16 mouse cellular contexts compared by ENCODE assay signal in the genomic region with DNA sequence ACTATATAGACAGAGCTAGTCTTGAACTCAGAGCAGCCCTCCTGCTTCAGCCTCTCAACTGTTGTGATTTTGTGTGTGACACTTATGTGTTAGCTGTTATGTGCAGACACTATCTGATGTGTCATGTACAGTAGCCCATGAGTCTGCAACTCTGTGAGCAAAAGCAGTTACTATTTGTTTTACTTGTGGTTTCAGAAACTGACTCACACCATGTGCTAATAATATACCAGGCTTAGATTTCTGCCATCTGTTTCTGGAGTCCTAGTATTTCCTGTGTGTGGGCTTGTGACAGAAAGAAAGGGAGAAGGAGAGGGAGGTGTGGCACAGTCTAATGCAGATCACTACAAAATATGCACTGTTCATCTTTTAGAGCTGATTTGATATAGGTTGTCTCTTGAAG. TPM values are rescaled to one million over a fixed set of nuclear protein-coding genes. Genes with fewer than 3 reads are reported as not detected.
DNase-seq lines count a peak whose midpoint lies in the region; ATAC-seq and TF ChIP-seq lines count a peak whose summit lies in the region.
"Had no signal": no experiment of that assay in that cellular context is flagged by ENCODE, and none has a peak within 500 bp of the region (broad histone marks: within the 10 kb centered on the region; RNA-seq: fewer than 3 reads in every experiment).

No protein-coding gene starts in this region.

- H3K4me2 ChIP-seq in embryonic facial prominence, embryonic 15.5 days (replicated peaks): no peak overlapping the region
- H3K4me2 ChIP-seq: liver, embryonic 13.5 days; stomach, embryonic 15.5 days had no signal

- no peak for TF ChIP-seq POLR2A in MEL (IDR thresholded peaks at IDR 0.05; ENCODE audit: control insufficient read depth in 1 of 2, insufficient read depth in 1 of 2, low read depth in 1 of 2, low read length in 2 of 2, poor library complexity in 1 of 2)

- H3K9me3 ChIP-seq in MEL (replicated peaks; ENCODE audit: insufficient read depth, low read length): no peaks in the 10 kb centered on the region
- H3K9me3 ChIP-seq in embryonic facial prominence, embryonic 15.5 days (replicated peaks): no peaks in the 10 kb centered on the region
- H3K9me3 ChIP-seq in hindbrain, embryonic 10.5 days: no peaks in the 10 kb centered on the region
- H3K9me3 ChIP-seq: liver, embryonic 13.5 days; midbrain, embryonic 10.5 days; stomach, embryonic 15.5 days had no signal

- TF ChIP-seq CTCF in MEL (IDR thresholded peaks at IDR 0.05 in 2 of 3, conservative IDR thresholded peaks at IDR 0.05 in 1 of 3; ENCODE audit: control insufficient read depth in 1 of 3, insufficient read depth in 1 of 3, low read depth in 2 of 3, low read length in 3 of 3, poor library complexity in 1 of 3, severe bottlenecking in 1 of 3): no peak

- H3K27ac ChIP-seq in MEL (ENCODE audit: control insufficient read depth, low read depth, low read length) (no peak overlapping the region), macrophage (peak overlapping the region; percentile 58)
- no peak overlapping the region for H3K27ac ChIP-seq in embryonic facial prominence, embryonic 15.5 days (replicated peaks)
- no peak overlapping the region for H3K27ac ChIP-seq in hindbrain, embryonic 10.5 days
- H3K27ac ChIP-seq: liver, embryonic 13.5 days; midbrain, embryonic 10.5 days; stomach, embryonic 15.5 days had no signal

- H3K4me1 ChIP-seq in MEL (ENCODE audit: control insufficient read depth in 1 of 2, insufficient read depth in 2 of 2, low read length in 2 of 2): no peaks in the 10 kb centered on the region
- 0 out of 2 replicates have a peak, but pooled peaks cover 2% of the 10 kb centered on the region for H3K4me1 ChIP-seq in embryonic facial prominence, embryonic 15.5 days
- no peaks in the 10 kb centered on the region for H3K4me1 ChIP-seq in hindbrain, embryonic 10.5 days (replicated peaks)
- H3K4me1 ChIP-seq: liver, embryonic 13.5 days; midbrain, embryonic 10.5 days; stomach, embryonic 15.5 days had no signal

- peak; percentile 25 for DNase-seq in layer of hippocampus, adult 9-10 months (ENCODE audit: low spot score)
- no peak for DNase-seq in layer of hippocampus, postnatal 25 days (ENCODE audit: extremely low spot score in 1 of 2, low spot score in 1 of 2)
- DNase-seq in MEL (ENCODE audit: low read depth, low spot score): peak; percentile 36
- DNase-seq in hindbrain, embryonic 10.5 days (ENCODE audit: low spot score): no peak
- no peak for DNase-seq in kidney, adult 9 months
- DNase-seq: adrenal gland, postnatal 25 days; heart, postnatal 14 days; kidney, postnatal 14 days; liver, embryonic 13.5 days; lung, postnatal 10 days; thymus, postnatal 36 days had no signal

- H3K4me3 ChIP-seq in MEL (ENCODE audit: control insufficient read depth in 1 of 2, insufficient read depth in 1 of 2, low read depth in 2 of 2, low read length in 2 of 2) (no peak overlapping the region), macrophage (ENCODE audit: inconsistent target) (no peak overlapping the region)
- no peak overlapping the region for H3K4me3 ChIP-seq in embryonic facial prominence, embryonic 15.5 days (replicated peaks)
- H3K4me3 ChIP-seq in hindbrain, embryonic 10.5 days: no peak overlapping the region
- H3K4me3 ChIP-seq: liver, embryonic 13.5 days; midbrain, embryonic 10.5 days; stomach, embryonic 15.5 days had no signal

- H3K36me3 ChIP-seq in MEL (ENCODE audit: control insufficient read depth in 1 of 2, insufficient read depth in 2 of 2, low read length in 2 of 2): peaks cover 0 to 84% of the 10 kb centered on the region in 2 experiments; a peak in 3 of 4 replicates
- peaks cover 86% of the 10 kb centered on the region for H3K36me3 ChIP-seq in embryonic facial prominence, embryonic 15.5 days
- peaks cover 68% of the 10 kb centered on the region for H3K36me3 ChIP-seq in macrophage (ENCODE audit: inconsistent target)
- H3K36me3 ChIP-seq in hindbrain, embryonic 10.5 days: peaks cover 100% of the 10 kb centered on the region

- H3K27me3 ChIP-seq in MEL (ENCODE audit: control insufficient read depth in 1 of 2, insufficient read depth in 2 of 2, low read length in 2 of 2): no peaks in the 10 kb centered on the region
- no peaks in the 10 kb centered on the region for H3K27me3 ChIP-seq in embryonic facial prominence, embryonic 15.5 days
- H3K27me3 ChIP-seq in hindbrain, embryonic 10.5 days (ENCODE audit: insufficient read depth, poor library complexity, severe bottlenecking): no peaks in the 10 kb centered on the region
- H3K27me3 ChIP-seq: liver, embryonic 13.5 days; stomach, embryonic 15.5 days had no signal

- H3K79me2 ChIP-seq in MEL (ENCODE audit: control insufficient read depth, insufficient read depth, low read length, poor library complexity) (peaks cover 2% of the 10 kb centered on the region; the same call in 1 of the 2 replicates), macrophage (ENCODE audit: inconsistent target) (no peaks in the 10 kb centered on the region; the same call in 1 of the 2 replicates)

- TF ChIP-seq EP300 in MEL (IDR thresholded peaks at IDR 0.05; ENCODE audit: low read depth in 1 of 2, low read length in 2 of 2): no peak

- H3K9ac ChIP-seq in MEL (ENCODE audit: control insufficient read depth, low read depth, low read length, poor library complexity, severe bottlenecking): no peak overlapping the region
- no peak overlapping the region for H3K9ac ChIP-seq in embryonic facial prominence, embryonic 15.5 days
- H3K9ac ChIP-seq: liver, embryonic 13.5 days; stomach, embryonic 15.5 days had no signal

- TF ChIP-seq RAD21 in MEL (IDR thresholded peaks at IDR 0.05; ENCODE audit: low read depth, low read length): no peak

- 0 out of 2 replicates have a peak, but pooled peaks have one; percentile 51 for ATAC-seq in embryonic facial prominence, embryonic 15.5 days (ENCODE audit: insufficient number of reproducible peaks, low FRiP score, low TSS enrichment, low read depth)
- ATAC-seq in erythroid progenitor cell, adult 5-6 weeks (replicated peaks; ENCODE audit: low FRiP score, poor library complexity, severe bottlenecking): no peak

TF ChIP-seq in MEL, 35 proteins besides CTCF, POLR2A, EP300 and RAD21 (continues in another document):
- TF ChIP-seq POLR2AphosphoS2 (IDR thresholded peaks at IDR 0.05; ENCODE audit: low read length): no peak
- TF ChIP-seq ETS1 (IDR thresholded peaks at IDR 0.05; ENCODE audit: low read depth, low read length): no peak
- TF ChIP-seq SIN3A (IDR thresholded peaks at IDR 0.05; ENCODE audit: low read length): no peak
- TF ChIP-seq BHLHE40 (IDR thresholded peaks at IDR 0.05; ENCODE audit: borderline replicate concordance, low read depth, low read length): no peak
- no peak for TF ChIP-seq UBTF (IDR thresholded peaks at IDR 0.05; ENCODE audit: borderline replicate concordance, insufficient read depth, low read depth, low read length)

RNA-seq across cellular contexts. Expression of a gene that starts 13.5 kb away (rescaled TPM):
- 10 to 100 TPM; 66.1 to 72.9 TPM for total RNA-seq in layer of hippocampus, postnatal 25 days (2021)
- total RNA-seq in MEL (2012; rRNA removed): 177 and 197 TPM in 2 replicates
- polyA plus RNA-seq in MEL (2012; ENCODE audit: insufficient read depth in 1 of 2, insufficient read length in 2 of 2, low read depth in 1 of 2, low replicate concordance in 2 of 2, missing spikeins in 1 of 2) (100 to 1,000 TPM; 177 to 355 TPM), macrophage (2018) (29.3 to 59.6 TPM (median 55.0 TPM) in 3 replicates)
- polyA plus RNA-seq in embryonic facial prominence, embryonic 15.5 days (2015; fragmentation: Nextera tagmentation; extraction: Ambion mirVana): 144 and 145 TPM in 2 replicates
- total RNA-seq in macrophage (2018; cell fraction: chromatin; rRNA removed): 100 to 1,000 TPM in 22 of 26 experiments, 10 to 100 TPM in 4; 34.7 to 257 (median 158) TPM
- 10 to 100 TPM; 41.3 to 82.1 (median 54.8) TPM for total RNA-seq in macrophage (2018; cell fraction: cytosol; rRNA removed)
- total RNA-seq in macrophage (2018; cell fraction: nucleus; rRNA removed): 100 to 1,000 TPM in 12 of 26 experiments, 10 to 100 TPM in 14; 38.9 to 171 (median 97.6) TPM
- polyA plus RNA-seq in hindbrain, embryonic 10.5 days (2016; fragmentation: Nextera tagmentation; extraction: Ambion mirVana): 112 and 150 TPM in 2 replicates
- 27.0 and 41.9 TPM in 2 replicates for total RNA-seq in erythroid progenitor cell, adult 5-6 weeks (2015; ENCODE audit: low replicate concordance)
- 38.1 and 46.3 TPM in 2 replicates for total RNA-seq in erythroid progenitor cell, adult 5-6 weeks (2017; ENCODE audit: low replicate concordance)

RNA-seq across cellular contexts. Expression of a gene that starts 44.4 kb away (rescaled TPM):
- 10 to 100 TPM; 69.0 to 75.9 TPM for total RNA-seq in layer of hippocampus, postnatal 25 days (2021)
- total RNA-seq in MEL (2012; rRNA removed): 28.5 and 29.1 TPM in 2 replicates
- 10 to 100 TPM in 1 of 2 experiments, not detected in 1; 22.0 TPM for polyA plus RNA-seq in MEL (2012; ENCODE audit: insufficient read depth in 1 of 2, insufficient read length in 2 of 2, low read depth in 1 of 2, low replicate concordance in 2 of 2, missing spikeins in 1 of 2)
- 25.1 and 31.6 TPM in 2 replicates for polyA plus RNA-seq in embryonic facial prominence, embryonic 15.5 days (2015; fragmentation: Nextera tagmentation; extraction: Ambion mirVana)
- 10 to 100 TPM in 1 of 26 experiments, 1 to 10 TPM in 23, under 1 TPM in 2; 0.65 to 13.1 (median 3.7) TPM for total RNA-seq in macrophage (2018; cell fraction: chromatin; rRNA removed)
- 10 to 100 TPM; 15.9 to 22.4 (median 20.8) TPM for total RNA-seq in macrophage (2018; cell fraction: cytosol; rRNA removed)
- total RNA-seq in macrophage (2018; cell fraction: nucleus; rRNA removed): 10 to 100 TPM in 3 of 26 experiments, 1 to 10 TPM in 23; 2.8 to 12.9 (median 6.3) TPM
- 16.3 to 36.1 TPM (median 25.1 TPM) in 3 replicates for polyA plus RNA-seq in macrophage (2018)
- 31.6 and 34.3 TPM in 2 replicates for polyA plus RNA-seq in hindbrain, embryonic 10.5 days (2016; fragmentation: Nextera tagmentation; extraction: Ambion mirVana)
- not detected in 2 replicates for total RNA-seq in erythroid progenitor cell, adult 5-6 weeks (2015; ENCODE audit: low replicate concordance)
- total RNA-seq in erythroid progenitor cell, adult 5-6 weeks (2017; ENCODE audit: low replicate concordance): 1.2 and 5.9 TPM in 2 replicates

RNA-seq across cellular contexts. Expression of a gene that starts 47.2 kb away (rescaled TPM):
- total RNA-seq in layer of hippocampus, postnatal 25 days (2021): 10 to 100 TPM; 33.3 to 34.5 TPM
- 36.9 and 39.9 TPM in 2 replicates for total RNA-seq in MEL (2012; rRNA removed)
- 10 to 100 TPM in 1 of 2 experiments, not detected in 1; 43.9 TPM for polyA plus RNA-seq in MEL (2012; ENCODE audit: insufficient read depth in 1 of 2, insufficient read length in 2 of 2, low read depth in 1 of 2, low replicate concordance in 2 of 2, missing spikeins in 1 of 2)
- polyA plus RNA-seq in embryonic facial prominence, embryonic 15.5 days (2015; fragmentation: Nextera tagmentation; extraction: Ambion mirVana): 24.4 and 25.1 TPM in 2 replicates
- 10 to 100 TPM; 15.7 to 76.8 (median 44.4) TPM for total RNA-seq in macrophage (2018; cell fraction: chromatin; rRNA removed)
- total RNA-seq in macrophage (2018; cell fraction: cytosol; rRNA removed): 10 to 100 TPM; 13.6 to 27.3 (median 19.7) TPM
- 10 to 100 TPM; 16.8 to 61.1 (median 26.1) TPM for total RNA-seq in macrophage (2018; cell fraction: nucleus; rRNA removed)
- 19.2 to 23.9 TPM (median 22.4 TPM) in 3 replicates for polyA plus RNA-seq in macrophage (2018)
- polyA plus RNA-seq in hindbrain, embryonic 10.5 days (2016; fragmentation: Nextera tagmentation; extraction: Ambion mirVana): 21.1 and 25.7 TPM in 2 replicates
- 24.5 and 41.5 TPM in 2 replicates for total RNA-seq in erythroid progenitor cell, adult 5-6 weeks (2015; ENCODE audit: low replicate concordance)
- 16.3 and 21.1 TPM in 2 replicates for total RNA-seq in erythroid progenitor cell, adult 5-6 weeks (2017; ENCODE audit: low replicate concordance)

Comparison
In these comparisons a context has a peak if more than half of its experiments do, and no peak if none do; other contexts are left out.
1. DNase-seq: peak in layer of hippocampus, adult 9-10 months (single experiment) and MEL (single experiment); none in layer of hippocampus, postnatal 25 days (0 of 2), hindbrain, embryonic 10.5 days (single experiment) and kidney, adult 9 months (single experiment).